Mouse (Mus musculus) heart, adult 2 months (tissue): ENCODE measurements around the gene Sphk1. TPM values are rescaled to one million over a fixed set of nuclear protein-coding genes. Genes with fewer than 3 reads are reported as not detected.

Experiments
- DNase-seq, 2 experiments: peaks; one replicate each; pipeline ENCODE4 v3.0.0; 2021
- H3K27ac ChIP-seq: fragments of 200-600 bp; 2 replicates; pipeline ENCODE4 v1.8.1; 2022
- H3K27me3 ChIP-seq: fragments of 200-500 bp; 2 replicates; pipeline ENCODE4 v1.6.1; 2012; ENCODE audit warnings: mild to moderate bottlenecking, low read length, inconsistent platforms, mixed read lengths; ENCODE audit not compliant: control insufficient read depth, insufficient read depth
- H3K36me3 ChIP-seq: fragments of 200-500 bp; 2 replicates; pipeline ENCODE4 v1.6.1; 2012; ENCODE audit warnings: low read length, inconsistent platforms; ENCODE audit not compliant: control insufficient read depth, insufficient read depth
- H3K4me1 ChIP-seq: fragments of 200-500 bp; 2 replicates; pipeline ENCODE4 v1.6.1; 2011; ENCODE audit warnings: low read length; ENCODE audit not compliant: control insufficient read depth, insufficient read depth
- H3K4me3 ChIP-seq: fragments of 200-600 bp; 2 replicates; pipeline ENCODE4 v1.8.1; 2022
- H3K79me2 ChIP-seq: fragments of 200-500 bp; replicated peaks from 2 replicates; pipeline ENCODE4 v1.6.1; 2012; ENCODE audit warnings: mild to moderate bottlenecking, inconsistent platforms, low read length, moderate library complexity, mixed read lengths; ENCODE audit not compliant: control insufficient read depth, insufficient read depth
- H3K9ac ChIP-seq: fragments of 200-500 bp; 2 replicates; pipeline ENCODE4 v1.6.1; 2012; ENCODE audit warnings: low read depth, mild to moderate bottlenecking, control low read depth, inconsistent platforms, low read length, mixed read lengths
- CTCF ChIP-seq: fragments of 200-600 bp; IDR thresholded peaks from 2 replicates; pipeline ENCODE4 v1.8.1; 2022; ENCODE audit warnings: antibody characterized with exemption, mild to moderate bottlenecking, moderate library complexity
- EP300 ChIP-seq: fragments of 200-500 bp; IDR thresholded peaks from 2 replicates; pipeline ENCODE4 v1.6.1; 2011; ENCODE audit warnings: low read depth, low read length, control low read depth; ENCODE audit not compliant: insufficient read depth
- POLR2A ChIP-seq: fragments of 200-500 bp; IDR thresholded peaks from 2 replicates; pipeline ENCODE4 v1.6.1; 2011; ENCODE audit warnings: mild to moderate bottlenecking, low read depth, low read length, control low read depth; ENCODE audit not compliant: insufficient read depth
- WGBS: fragments of 180-500 bp; shearing (Covaris S2); methylation state at CpG from one replicate; pipeline ENCODE4 v1.1.7; 2018; 5-methylcytosine and 5-hydroxymethylcytosine counted together
- intact Hi-C: fragments of 180-260 bp; cut with DNase I; formaldehyde crosslinking; loops from one replicate; pipeline ENCODE4 v1.15.1; 2025
- polyA plus RNA-seq: library from polyadenylated mRNA; depleted of rRNA; stranded (reverse); fragments of >200 nt; gene quantifications from 2 replicates; pipeline ENCODE4 v1.2.3, GENCODE M21; 2012
- total RNA-seq, 2 experiments: library from RNA; stranded (reverse); gene quantifications; 2 replicates each; pipeline ENCODE4 v1.2.3; 2021

Sphk1 gene
- total and polyA plus RNA-seq, 3 experiments = 0.98 to 3.2 (median 1.1) TPM

GRCm38 (mm10) chr11:116511301-116511868 is 19.3 kb upstream of the Sphk1 start:
- DNase-seq = no peak
- Histone ChIP-seq H3K4me3 (no peak overlapping the region), H3K9ac (no peak overlapping the region), H3K4me1 (no peaks in the 10 kb centered on the region), H3K79me2 (no peaks in the 10 kb centered on the region), H3K27me3 (no peaks in the 10 kb centered on the region), H3K27ac (no peak overlapping the region), H3K36me3 (no peaks in the 10 kb centered on the region)
- no peak for TF ChIP-seq POLR2A
- TF ChIP-seq EP300 = no peak
- TF ChIP-seq CTCF = no peak
- intact Hi-C loops = no loop called here
- 52% methylated on average over 7 of the region's 7 CpGs for WGBS

GRCm38 (mm10) chr11:116512154-116512553 is 18.6 kb upstream of the Sphk1 start:
- Histone ChIP-seq H3K9ac (no peak overlapping the region), H3K27ac (no peak overlapping the region), H3K4me3 (no peak overlapping the region), H3K4me1 (no peaks in the 10 kb centered on the region), H3K36me3 (no peaks in the 10 kb centered on the region), H3K79me2 (no peaks in the 10 kb centered on the region), H3K27me3 (no peaks in the 10 kb centered on the region)
- no peak for DNase-seq
- intact Hi-C loops = no loop called here
- TF ChIP-seq EP300 = no peak
- TF ChIP-seq CTCF = no peak
- no peak for TF ChIP-seq POLR2A
- 90% methylated on average over 7 of the region's 7 CpGs for WGBS

- H3K36me3 ChIP-seq = no peaks in the 10 kb centered on the region
- DNase-seq = no peak
- TF ChIP-seq CTCF = no peak
- no peak for TF ChIP-seq POLR2A
- TF ChIP-seq EP300 = no peak
- intact Hi-C loops = no loop called here
- H3K4me3 ChIP-seq = no peak overlapping the region
- WGBS = 79% methylated on average over 6 of the region's 6 CpGs
- no peaks in the 10 kb centered on the region for H3K27me3 ChIP-seq
- no peak overlapping the region for H3K27ac ChIP-seq
- H3K4me1 ChIP-seq = no peaks in the 10 kb centered on the region; the same call in 1 of the 2 replicates
- no peak overlapping the region for H3K9ac ChIP-seq
- H3K79me2 ChIP-seq = no peaks in the 10 kb centered on the region
Observed at GRCm38 (mm10) chr11:116512987-116513386, 17.7 kb upstream of the Sphk1 start.

- WGBS = 79% methylated on average over 4 of the region's 4 CpGs
- TF ChIP-seq POLR2A (no peak), CTCF (no peak), EP300 (no peak)
Observed at GRCm38 (mm10) chr11:116513531-116514038, 17.1 kb upstream of the Sphk1 start.

DNA sequence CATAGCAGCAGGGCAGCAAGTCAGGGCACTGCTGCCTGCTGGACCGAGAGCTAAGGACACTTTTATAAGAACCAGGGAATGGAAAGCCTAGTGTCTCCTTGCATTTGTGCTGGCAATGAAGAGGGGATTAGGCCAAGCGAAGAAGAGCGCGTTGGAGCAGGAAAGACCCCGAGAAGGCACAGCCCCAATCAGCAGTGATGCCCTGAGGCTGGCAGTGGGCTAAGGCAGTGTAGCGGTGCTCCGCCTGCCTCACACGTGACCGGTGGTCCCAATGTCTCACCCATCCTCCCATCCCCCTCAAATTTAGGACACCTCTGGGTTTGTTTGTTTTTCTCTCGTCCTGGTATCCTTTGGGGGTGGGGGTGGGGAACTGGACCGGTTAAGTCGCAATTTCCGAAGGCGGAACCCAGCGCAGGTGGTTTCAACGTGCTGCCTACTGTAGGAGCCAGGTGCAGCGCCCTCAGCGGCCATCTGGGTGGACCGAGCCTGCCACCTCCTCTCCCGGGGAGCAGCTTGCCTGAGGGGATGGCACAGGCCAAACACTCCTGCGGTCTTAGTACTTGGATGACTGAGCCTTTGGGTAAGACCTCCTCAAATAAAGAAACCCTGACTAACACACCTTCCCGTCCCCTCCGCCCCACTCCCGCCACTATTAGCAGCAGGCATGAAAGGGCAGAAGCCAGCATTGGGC is 15.2 kb upstream of the Sphk1 start:
- no peaks in the 10 kb centered on the region for H3K79me2 ChIP-seq
- no peak overlapping the region for H3K9ac ChIP-seq
- no peak overlapping the region for H3K4me3 ChIP-seq
- H3K36me3 ChIP-seq = no peaks in the 10 kb centered on the region
- no peak overlapping the region for H3K27ac ChIP-seq
- WGBS = 53% methylated on average over 24 of the region's 24 CpGs
- TF ChIP-seq CTCF (no peak), EP300 (no peak), POLR2A (no peak)
- H3K4me1 ChIP-seq = peaks cover 2% of the 10 kb centered on the region; the same call in 1 of the 2 replicates
- no peaks in the 10 kb centered on the region for H3K27me3 ChIP-seq
- DNase-seq = no peak
- intact Hi-C loops = no loop called here

More at GRCm38 (mm10) chr11:116513531-116514038, 17.1 kb upstream of the Sphk1 start:
- H3K27ac ChIP-seq = no peak overlapping the region
- peaks cover 1% of the 10 kb centered on the region; the same call in 1 of the 2 replicates for H3K4me1 ChIP-seq
- H3K79me2 ChIP-seq = no peaks in the 10 kb centered on the region
- no peaks in the 10 kb centered on the region for H3K27me3 ChIP-seq
- no peak overlapping the region for H3K9ac ChIP-seq
- no peak overlapping the region for H3K4me3 ChIP-seq
- DNase-seq = no peak
- H3K36me3 ChIP-seq = no peaks in the 10 kb centered on the region
- intact Hi-C loops = no loop called here

- TF ChIP-seq EP300 (peak; percentile 78; the same call in 1 of the 2 replicates), POLR2A (no peak), CTCF (no peak)
- Histone ChIP-seq H3K27ac (no peak overlapping the region), H3K4me3 (no peak overlapping the region), H3K9ac (no peak overlapping the region), H3K79me2 (no peaks in the 10 kb centered on the region), H3K4me1 (peaks cover 10% of the 10 kb centered on the region), H3K36me3 (no peaks in the 10 kb centered on the region), H3K27me3 (no peaks in the 10 kb centered on the region)
- WGBS = 47% methylated on average over 8 of the region's 8 CpGs
- peak in 1 of 2 experiments; percentile 58 for DNase-seq
- intact Hi-C loops = loop anchor here (1.0 kb wide), 1 partner anchor 17 kb away; no protein-coding TSS in a partner anchor
Observed at GRCm38 (mm10) chr11:116518482-116518881, 12.2 kb upstream of the Sphk1 start.
